Mouse (Mus musculus) layer of hippocampus, adult 8-10 months (tissue): ENCODE measurements around the gene Dgkq. TPM values are rescaled to one million over a fixed set of nuclear protein-coding genes. Genes with fewer than 3 reads are reported as not detected.

Experiments used
- DNase-seq, 2 experiments: peaks; one replicate each; pipeline ENCODE4 v3.0.0; 2022; ENCODE audit warnings: low spot score in 2 of 2
- total RNA-seq, 4 experiments: library from RNA; stranded (reverse); gene quantifications; 2 replicates each; pipeline ENCODE4 v1.2.4; 2022

Gene Dgkq
- total RNA-seq, result 10 to 100 TPM; 52.6 to 61.4 (median 58.7) TPM

DNA sequence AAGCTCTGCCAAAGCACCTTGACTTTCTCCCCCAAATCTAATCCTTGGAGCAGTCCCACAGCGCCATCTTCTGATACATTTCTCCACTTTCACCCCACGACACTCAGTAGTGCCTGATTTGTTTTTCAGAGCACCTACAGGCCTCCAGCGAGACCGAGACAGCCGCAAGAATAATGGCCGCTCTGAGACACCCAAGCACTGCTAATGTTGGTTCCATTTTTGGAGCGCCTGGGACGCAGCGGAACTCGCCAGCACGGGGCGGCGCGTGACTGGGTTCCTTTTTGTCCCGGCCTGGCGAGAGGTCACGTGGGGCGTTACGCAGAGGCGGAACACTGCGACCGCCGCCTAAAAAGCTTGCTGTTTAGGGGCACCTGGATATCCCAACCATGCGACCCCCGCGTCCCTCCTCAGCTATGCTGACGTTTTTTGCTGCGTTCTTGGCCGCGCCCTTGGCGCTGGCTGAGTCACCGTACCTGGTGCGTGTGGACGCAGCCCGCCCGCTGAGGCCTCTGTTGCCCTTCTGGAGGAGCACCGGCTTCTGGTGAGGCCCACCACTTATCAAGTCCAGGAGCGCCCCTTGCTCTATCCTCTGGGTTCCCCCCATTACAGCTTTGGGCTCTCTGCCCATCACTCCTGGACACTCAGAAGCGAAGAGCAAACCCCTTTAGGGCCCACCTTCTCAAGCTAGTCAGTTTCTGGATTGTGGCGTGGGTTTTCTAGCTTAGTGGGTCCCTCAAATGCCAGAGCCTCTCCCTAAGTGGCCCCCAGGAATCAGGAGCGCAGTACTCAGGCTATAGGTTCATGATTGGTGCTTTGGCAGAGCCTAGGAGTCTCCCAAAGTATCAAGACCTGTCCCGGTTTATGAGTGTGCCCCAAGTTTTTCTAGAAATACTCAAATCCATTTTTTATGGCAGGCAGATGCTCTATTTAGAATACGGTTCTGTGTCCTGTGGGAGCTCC is at the start of gene Dgkq:
Dgkq (minus strand) TSS at position 696 of the 960 bp plus-strand sequence.
- peak; percentile 88 to 92 for DNase-seq

DNA sequence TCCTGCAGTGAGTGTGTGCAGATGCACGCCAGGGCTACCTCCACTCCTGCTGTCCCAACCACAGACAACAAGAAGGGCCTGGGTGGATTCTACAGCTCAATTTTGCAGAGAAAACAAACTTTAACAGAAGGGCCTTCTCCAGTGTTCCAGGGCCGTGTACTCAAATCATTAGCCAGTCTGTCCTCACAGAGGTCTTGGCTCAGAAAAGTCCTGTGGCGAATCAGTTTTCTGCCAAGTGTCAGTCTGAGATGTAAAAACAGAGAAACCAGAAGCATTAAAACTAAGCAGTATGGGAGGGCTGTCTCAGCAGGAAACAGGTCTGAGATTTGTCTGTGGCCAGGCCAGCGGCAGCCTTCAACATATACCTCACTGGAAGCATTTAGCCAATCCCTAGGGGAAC is 48.6 kb upstream of the Dgkq start:
- DNase-seq, result peak in 1 of 2 experiments; percentile 2

DNA sequence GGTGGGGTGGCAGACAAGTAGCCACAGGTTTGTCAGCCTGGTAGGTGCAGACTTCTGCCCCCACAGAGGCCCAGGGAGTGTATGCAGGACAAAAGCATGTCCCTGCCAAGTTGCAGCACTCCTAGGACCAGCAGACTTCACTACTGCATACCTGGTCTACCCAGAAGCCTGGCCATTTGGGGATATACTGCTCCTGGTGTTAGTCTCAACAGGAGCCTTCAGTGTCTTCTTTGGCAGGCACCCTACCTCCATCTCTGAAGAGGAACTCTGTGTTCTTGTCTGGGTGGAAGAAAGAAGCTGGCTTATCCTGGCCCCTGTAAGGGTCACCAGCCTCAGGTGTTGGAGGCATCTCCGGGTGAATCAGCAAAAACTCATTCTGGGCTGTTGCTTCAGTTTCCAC is 46.5 kb upstream of the Dgkq start:
- DNase-seq, result no peak

DNA sequence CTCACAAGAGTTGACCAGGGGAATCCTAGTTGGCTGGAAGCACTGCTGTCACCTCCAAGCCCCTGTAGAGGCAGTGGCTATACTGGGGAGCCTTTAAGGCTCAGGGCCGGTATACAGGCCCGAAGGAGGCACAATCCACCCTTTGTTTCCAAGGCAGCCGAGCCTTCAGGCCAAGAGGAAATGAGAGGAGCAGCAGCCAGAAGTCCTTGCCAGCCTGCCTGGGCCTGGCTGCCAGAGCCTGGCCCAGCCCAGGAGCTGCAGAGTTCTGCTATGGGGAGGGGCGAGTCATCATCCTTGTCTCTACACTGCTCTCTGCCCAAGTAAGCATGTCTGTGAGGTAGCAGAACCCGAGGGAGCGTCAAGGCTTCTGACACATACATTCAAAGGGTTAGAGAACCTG is 44.7 kb upstream of the Dgkq start:
- peak; percentile 46 for DNase-seq

DNA sequence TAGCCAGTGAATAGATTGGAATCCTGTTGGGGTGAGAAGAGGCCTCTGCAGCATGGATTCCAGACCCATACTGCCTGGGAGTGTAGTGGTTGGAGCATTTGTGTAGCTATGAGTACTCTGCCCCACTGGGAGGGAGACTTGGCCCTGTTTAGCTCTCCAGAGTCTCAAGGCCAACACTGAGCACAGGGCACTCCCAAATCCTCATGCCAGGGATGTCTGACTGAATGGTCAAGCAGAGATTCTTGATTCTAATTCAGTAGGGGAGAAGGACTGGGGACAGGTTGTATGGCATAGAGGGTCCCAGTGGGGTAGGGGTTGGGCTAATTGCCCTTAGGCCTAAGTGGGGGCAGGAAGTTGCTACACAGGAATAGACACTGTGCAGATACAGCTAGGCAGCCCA is 44.2 kb upstream of the Dgkq start:
- DNase-seq, result no peak

DNA sequence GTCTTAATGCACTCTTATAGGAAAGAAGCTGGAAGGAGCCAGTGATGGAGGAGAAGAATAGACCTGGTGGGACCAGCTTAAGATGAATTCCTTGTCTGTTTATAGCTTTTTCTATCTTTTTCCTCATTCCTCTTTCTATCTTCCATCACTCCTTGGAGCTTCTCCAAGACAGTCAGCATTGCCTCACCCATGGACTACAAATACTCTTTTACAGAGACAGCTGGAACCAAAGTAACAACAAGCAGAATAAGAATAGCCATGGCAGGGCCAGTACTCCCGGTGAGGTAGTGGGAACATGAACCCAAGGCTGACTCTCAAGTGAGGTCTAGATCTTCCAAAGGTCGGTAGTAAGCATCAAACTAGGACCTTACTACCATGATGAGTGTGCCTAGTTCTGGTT is 43.6 kb upstream of the Dgkq start:
- no peak for DNase-seq

DNA sequence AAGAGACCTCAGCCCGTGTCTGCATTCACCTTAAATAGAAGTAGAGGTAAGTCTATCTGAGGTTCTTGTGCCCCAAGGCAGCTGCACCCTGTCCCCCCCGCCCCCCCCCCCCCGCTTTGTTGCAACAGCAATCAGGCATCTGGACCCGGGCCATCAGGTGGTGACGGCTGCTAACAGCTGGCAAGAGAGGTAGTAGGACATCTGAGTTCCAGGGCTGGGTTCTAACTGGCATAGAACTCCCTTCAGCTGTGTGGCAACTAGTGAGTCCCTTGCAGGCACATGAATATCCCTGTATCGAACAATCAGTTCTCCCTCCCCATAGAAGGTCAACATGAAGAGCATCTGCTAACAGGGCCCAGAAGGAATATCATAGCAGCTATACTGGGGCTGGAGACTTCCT is 42.5 kb upstream of the Dgkq start:
- DNase-seq, result no peak

DNA sequence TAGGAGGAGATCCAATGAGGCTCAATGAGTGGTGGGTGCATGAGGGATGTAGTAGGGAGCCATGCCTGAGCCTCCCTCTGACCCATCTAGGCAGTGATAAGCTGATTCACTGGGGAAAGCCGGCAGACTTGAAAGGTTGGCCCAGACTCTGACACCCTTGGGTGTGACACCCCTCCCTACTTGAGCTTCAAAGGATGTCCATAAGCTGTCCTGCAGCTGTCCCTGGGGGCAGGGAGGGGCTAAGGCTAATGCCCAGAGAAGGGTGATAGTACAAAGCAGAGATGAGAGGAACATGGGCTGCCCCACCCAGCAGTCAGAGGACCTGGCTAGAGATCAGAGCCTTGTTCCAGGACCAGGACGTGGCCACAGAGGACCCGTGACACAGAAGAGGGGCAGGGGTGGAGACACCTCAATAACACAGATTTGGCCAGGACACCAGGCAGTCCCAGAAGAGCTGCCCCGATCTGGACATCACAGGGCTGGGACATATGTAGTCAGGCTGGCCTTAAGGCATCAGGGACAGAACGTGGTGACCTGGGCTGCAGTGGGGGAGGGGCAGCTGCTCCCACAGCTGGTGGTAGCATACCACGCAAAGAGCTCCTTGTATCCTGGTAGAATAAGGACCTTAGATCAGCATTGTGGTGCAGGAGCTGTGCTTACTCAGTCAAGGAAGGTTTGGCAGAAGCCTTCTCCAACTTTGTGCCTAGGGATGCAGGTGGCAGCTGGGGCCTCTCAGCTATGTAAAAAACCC is 39.7 kb upstream of the Dgkq start:
- no peak for DNase-seq

DNA sequence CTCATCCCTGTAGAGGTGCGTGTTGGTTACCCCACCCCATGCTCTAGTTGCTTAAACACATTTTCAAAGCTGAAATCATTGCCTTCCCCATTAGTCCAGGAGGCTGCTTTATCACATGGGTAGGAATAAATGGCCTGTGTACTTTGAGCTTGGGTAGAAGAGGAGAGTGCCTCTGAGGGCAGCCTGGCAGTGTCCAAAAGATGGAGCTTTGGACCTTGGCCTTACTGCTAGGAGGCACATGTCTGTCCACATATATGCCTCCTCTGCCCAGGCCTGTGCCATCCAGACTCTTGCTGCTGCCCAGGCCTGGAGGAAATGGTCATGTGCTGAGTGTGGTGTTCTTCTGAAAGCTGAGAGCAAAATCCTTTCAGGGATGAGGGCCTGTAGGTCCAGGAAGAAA is 38.9 kb upstream of the Dgkq start:
- no peak for DNase-seq

DNA sequence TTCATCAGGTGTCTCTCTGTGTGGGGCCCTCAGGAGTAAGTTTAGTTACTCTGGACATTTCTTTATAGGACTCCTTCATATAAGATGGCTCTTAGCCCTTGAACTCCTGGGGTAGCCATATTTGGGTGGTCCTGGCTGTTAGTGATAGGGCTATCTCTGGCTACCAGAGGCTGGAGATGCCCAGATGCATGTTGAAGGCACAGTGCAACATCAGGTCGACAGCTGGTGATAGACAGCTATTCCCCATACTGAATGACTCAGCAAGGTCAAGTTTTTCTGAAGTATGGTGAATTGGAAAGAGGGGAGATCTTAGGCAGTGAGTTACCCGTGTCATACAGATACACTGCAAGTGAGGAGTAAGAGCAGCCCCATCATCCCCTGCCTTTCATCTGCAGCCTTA is 38.3 kb upstream of the Dgkq start:
- no peak for DNase-seq

DNA sequence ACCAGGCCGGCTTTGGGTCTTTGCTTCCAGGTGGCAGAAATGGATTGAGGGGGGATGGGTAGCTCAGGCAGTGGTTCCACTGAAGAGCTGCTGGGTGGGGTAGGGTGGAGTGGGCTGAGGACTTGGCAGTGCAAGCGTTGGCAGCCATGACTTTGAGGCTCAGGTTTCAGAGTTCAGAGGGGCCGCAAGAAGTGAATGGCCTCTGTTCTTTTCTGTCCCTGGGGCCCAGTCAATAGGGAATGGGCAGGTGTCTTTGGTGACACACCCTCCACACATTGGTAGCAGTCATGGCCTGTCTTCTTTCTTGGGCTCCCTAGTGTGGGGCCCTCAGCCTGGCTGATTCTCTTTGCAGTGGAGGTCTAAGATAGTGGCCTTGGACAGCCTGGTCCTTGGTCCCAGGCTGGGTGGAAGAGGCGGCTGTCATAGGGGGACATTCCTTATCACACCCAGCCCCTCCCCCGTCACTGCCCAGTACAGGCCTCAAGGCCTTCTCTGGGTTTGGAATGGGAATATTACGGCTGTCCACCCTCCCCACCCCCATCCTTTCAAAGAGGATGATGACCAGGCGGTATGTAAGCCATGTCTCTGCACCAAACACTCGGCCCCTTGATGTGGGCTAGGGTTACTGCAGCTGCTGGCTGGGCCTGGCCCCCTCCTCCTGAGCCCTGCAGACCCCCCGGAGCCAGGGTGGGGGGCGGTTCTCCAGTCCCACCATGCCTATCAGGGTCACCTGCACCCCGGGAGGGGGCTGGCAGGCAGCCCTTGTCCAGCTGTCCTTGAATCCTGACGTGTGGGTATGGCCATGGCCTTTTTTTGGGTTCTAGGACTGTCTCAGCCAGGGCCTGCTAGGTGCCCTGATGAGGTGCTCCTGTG is 34.5 kb upstream of the Dgkq start:
- no peak for DNase-seq

DNA sequence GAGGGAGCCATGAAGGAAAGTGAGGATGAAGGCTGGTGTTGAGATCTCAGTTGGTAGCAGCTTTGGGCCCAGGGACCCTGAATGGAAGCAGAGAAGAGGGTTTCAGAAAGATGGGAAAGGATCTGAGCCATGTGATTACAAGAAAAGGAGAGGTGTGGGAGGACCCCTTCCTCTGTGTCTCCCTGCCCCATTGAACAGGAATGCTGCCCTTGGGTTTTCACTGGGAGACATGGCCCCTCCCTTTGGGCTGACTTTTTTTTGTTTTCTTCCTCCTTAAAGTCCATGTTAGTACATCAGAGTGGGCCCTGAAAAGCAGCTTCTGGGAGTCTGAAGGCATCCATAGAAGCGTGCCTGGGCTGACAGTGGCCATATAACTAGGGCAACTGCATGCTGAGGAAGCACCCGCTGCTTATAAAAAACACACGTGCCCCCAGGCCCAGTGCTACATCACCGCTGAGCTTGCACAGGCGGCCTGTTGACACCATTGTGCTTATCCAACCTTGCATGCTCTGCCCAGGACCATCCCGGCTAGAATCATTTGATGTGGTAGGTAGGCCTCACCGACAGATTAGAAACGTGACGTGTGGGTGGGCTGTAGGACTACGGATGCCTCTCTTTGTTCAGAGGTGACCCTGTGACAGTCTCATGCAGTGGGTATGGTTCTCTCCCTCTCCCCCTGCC is 32.0 kb upstream of the Dgkq start:
- no peak for DNase-seq

DNA sequence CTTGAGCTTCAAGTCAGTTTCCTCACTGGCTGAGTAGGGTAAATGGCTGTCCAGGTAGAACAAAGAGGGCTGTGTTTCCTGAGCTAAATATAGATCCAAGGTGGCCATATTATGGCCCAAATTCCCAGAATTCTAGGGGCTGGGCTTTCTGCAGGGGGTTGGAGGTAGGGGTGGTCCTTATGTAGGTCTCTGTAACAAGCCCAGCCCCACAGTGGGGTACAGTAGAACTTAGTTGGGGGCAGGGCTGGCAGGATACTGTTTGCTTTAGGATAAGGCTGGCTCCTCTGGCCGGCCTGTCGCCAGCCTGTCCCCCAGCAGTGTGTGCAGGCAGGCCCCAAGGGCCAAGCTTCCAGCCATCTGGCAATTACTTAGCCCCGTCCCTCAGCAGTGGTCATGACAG is 30.9 kb upstream of the Dgkq start:
- DNase-seq, result no peak

DNA sequence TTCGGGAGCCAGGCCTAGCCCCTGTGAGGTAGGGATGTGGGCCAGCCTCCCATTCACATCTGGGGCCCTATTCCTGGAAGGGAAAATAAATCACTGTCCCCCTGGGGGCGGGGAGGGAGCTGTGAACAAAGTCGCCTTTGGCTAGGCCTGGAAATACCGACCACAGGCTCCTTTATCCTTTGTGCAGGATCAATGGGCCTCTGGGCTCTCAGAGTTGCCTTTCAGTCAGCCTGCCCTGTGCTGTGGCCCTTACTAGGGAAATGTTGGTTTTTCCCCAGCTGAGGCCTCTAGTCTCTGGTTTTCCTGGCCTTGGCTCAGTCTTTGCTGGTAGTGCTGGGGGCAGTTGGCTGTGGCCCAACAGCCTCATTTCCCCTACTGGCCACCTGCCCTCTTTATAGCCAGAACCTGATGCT is 27.9 kb upstream of the Dgkq start:
- DNase-seq, result peak; percentile 75 to 83

DNA sequence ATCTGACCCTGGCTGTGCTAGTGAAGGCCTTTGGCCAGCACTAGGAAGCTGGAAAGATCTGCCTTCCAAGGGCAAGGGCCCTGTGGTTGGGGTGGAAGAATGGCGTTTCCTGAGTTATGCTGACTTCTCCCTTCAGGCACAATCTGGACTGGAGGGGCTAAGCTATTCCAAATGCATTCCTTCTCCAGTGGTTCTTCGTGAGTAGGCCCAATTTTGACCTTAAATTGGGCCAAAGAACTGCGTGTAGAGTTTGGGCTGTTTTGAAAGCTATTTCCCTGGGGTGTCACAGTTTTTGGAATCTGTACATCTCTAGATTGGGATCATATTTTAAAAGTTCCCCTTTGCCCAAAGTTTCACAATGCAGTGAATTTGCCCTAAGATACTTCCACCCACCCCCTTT is 27.1 kb upstream of the Dgkq start:
- DNase-seq, result no peak

DNA sequence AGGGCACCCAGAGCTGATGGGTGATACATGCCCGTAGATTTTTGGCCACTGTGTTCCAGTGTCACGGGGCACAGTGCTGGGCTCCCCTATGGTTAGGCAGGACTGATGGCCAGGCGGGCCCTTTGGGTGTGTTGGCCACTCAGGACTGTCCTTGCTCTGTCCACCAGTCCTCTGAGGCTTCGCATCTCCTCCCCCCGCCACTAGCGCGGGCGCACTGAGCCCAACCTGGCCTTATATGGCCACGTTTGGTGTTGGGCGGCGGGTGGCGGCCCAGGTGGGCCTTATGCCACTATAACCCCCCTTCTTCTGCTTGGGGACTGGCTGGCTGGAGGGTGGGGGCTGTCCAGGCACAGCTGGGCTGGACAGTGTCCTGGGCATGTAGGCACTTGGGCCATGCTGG is 26.4 kb upstream of the Dgkq start:
- DNase-seq, result no peak

DNA sequence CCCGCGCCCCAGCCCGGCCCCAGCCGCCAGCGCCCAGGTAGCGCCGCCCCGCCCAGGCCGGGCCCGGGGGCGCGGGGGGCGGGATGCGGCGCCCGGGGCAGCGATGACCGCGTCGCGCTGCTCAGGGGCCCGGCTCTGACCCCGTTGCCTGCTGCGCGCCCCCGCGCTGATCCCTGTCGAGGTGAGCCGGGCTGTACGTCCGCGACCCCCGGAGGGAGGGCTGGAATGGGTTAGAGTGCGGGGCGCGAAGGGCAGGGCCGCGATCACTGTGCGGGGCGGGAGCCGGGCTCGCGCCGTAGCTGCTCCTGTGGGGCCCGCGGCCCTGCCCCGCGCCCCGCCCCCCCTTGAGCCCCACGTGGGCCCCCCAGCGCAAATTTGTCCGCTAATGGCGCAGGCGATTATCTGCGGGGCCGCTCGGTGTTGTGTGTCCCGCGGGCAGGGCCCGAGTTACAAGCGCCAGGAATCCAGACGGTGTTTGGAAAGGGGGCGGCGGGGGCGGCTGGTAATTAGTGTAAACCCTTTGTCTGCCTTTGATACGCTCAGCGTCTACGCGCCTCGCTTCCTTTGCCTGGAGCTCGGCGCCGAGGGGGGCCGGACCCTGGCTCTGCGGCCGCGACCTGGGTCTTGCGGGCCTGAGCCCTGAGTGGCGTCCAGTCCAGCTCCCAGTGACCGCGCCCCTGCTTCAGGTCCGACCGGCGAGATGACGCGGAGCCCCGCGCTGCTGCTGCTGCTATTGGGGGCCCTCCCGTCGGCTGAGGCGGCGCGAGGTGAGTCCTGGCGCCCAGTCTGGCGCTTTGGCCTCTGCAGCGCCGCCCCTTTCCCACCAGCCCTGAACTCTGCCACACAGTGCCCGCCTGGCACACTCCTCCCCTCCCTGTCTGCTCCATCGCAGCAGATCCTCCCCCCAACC is 25.1 kb upstream of the Dgkq start:
- peak in 1 of 2 experiments; percentile 56 for DNase-seq

DNA sequence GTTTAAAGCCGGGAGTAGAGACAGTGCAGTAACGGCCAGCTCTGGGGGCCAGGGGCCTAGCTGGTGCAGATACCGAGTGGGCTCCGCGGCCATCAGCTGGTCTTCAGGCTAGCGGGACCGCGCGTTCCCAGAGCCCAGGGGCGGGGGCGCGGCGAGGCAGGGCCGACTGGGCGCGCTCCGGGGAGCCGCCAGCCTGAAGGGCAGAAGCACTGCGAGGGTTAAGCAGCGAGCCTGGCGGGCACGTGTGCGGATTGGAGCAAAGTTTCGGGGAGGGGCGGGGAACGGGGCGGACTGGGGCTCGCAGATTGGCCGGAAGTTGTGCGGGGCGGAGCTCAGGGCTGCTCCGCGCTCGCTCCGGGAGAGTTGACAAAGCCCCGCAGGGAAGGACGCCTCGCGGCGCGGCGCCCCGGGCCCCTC is 24.4 kb upstream of the Dgkq start:
- peak in 1 of 2 experiments; percentile 40 for DNase-seq

DNA sequence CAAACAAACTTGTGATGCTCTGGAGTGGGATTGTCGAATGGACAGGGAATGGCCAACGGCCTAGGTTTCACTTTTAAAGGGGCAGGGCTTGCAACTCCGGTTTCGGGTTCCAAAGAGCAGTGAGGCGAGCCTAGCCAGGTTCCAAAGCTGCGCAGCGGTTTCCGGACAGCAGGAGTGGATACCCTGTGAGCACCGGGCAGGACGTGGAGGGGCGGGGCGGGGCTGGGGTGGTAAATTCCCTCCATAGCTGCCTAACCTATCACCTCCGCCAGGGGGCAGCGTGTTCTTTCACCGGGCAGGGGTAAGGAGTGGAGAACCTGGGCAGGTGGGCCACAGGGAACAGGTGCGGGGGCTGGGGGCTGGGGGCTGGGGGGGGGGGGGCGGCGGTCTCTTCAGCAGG is 22.8 kb upstream of the Dgkq start, which contains the start of gene Fgfrl1:
Fgfrl1 (plus strand) TSS at position 112 of the 400 bp plus-strand sequence.
- DNase-seq, result no peak

DNA sequence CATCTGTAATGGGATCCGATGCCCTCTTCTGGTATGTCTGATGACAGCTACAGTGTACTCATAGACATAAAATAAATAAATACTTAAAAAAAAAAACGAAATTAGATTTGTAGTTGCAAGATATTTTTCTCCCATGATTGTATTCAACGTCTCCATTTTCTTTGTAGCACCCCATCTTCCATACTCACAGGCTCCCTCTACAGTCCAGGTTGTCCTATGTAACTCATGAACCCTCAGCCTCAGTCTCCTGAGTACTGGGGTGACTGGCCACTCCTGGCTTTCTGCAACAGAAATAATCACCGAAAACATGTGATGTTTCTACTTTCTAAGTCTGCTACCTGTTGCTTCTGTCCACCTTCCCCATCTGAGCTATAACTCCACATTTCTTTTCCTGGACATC is 21.7 kb upstream of the Dgkq start:
- no peak for DNase-seq
